Mouse (Mus musculus) lung, embryonic 16.5 days (tissue): Measurements from ENCODE around the gene Olfr628. TPM values are rescaled to one million over a fixed set of nuclear protein-coding genes. Genes with fewer than 3 reads are reported as not detected.
"Not testable (repeated sequence)": the region's sequence is repeated elsewhere in the genome, so short reads cannot be mapped to it uniquely, and the experiment has no call there.

Source experiments
- ATAC-seq: fragments of 200-750 bp; cut with Nextera tagmentation; 2 replicates; pipeline ENCODE4 v1.8.0; 2017; ENCODE audit warnings: low read depth, mild to moderate bottlenecking, moderate library complexity
- H3K27ac ChIP-seq: fragments of 300-500 bp; sonication (generic); 2 replicates; pipeline ENCODE4 v1.5.1; 2014; ENCODE audit warnings: mild to moderate bottlenecking, control low read depth, low read length
- H3K27me3 ChIP-seq: fragments of 300-500 bp; sonication (generic); 2 replicates; pipeline ENCODE4 v1.6.1; 2014; ENCODE audit warnings: low read depth, low read length, mixed read lengths; ENCODE audit not compliant: control insufficient read depth, insufficient read depth
- H3K36me3 ChIP-seq: fragments of 300-500 bp; sonication (generic); 2 replicates; pipeline ENCODE4 v1.6.1; 2014; ENCODE audit warnings: low read length; ENCODE audit not compliant: control insufficient read depth, insufficient read depth
- H3K4me1 ChIP-seq: fragments of 300-500 bp; sonication (generic); replicated peaks from 2 replicates; pipeline ENCODE4 v1.6.1; 2014; ENCODE audit warnings: low read length, mixed read lengths; ENCODE audit not compliant: control insufficient read depth, insufficient read depth
- H3K4me2 ChIP-seq: fragments of 300-500 bp; sonication (generic); 2 replicates; pipeline ENCODE4 v1.6.1; 2014; ENCODE audit warnings: low read depth, low read length, control low read depth
- H3K4me3 ChIP-seq: fragments of 300-500 bp; sonication (generic); 2 replicates; pipeline ENCODE4 v1.5.1; 2014; ENCODE audit warnings: mild to moderate bottlenecking, low read length, control low read depth
- H3K9ac ChIP-seq: fragments of 300-500 bp; sonication (generic); 2 replicates; pipeline ENCODE4 v1.6.1; 2014; ENCODE audit warnings: low read length, control low read depth
- H3K9me3 ChIP-seq: fragments of 300-500 bp; sonication (generic); 2 replicates; pipeline ENCODE4 v1.6.1; 2016; ENCODE audit warnings: low read length; ENCODE audit not compliant: control insufficient read depth
- WGBS: fragments of 180-500 bp; shearing (Covaris S2); extraction: QIAGEN DNeasy Blood & Tissue Kit; methylation state at CpG from one replicate; pipeline ENCODE4 v1.1.7; 2014; 5-methylcytosine and 5-hydroxymethylcytosine counted together
- polyA plus RNA-seq: library from polyadenylated mRNA; unstranded; fragments of >200 nt; fragmentation: Nextera tagmentation; extraction: Ambion mirVana; gene quantifications from 2 replicates; pipeline ENCODE4 v1.2.1, GENCODE M21; 2015

Olfr628 gene
- not detected in 2 replicates for polyA plus RNA-seq

DNA sequence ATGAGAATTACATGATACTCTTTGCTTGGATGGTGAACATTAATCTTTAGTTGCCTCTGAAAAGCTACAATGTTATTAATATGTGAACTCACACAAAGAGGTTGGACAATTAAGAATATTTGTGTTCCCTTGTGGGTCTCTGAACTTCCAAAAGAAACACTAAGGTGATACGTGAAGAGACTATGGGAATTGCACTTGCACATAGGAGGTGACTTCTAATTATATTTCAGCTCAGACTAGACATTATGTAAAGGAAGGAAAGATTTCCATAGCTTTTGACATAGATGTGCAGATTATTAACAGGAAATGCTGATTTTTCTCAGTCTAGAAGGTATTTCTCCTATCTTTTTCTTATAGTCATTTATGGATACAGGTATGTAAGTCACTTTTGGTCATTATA, at the start of gene Olfr628:
TSS of gene Olfr628 (plus strand) at position 301 of the 400 bp plus-strand sequence.
- no peak within 1 kb of the TSS for H3K27ac ChIP-seq
- no peaks in the 10 kb centered on the region for H3K36me3 ChIP-seq
- no peaks in the 10 kb centered on the region for H3K4me1 ChIP-seq
- ATAC-seq = no peak
- H3K4me2 ChIP-seq = no peak within 1 kb of the TSS
- no peaks in the 10 kb centered on the region for H3K27me3 ChIP-seq
- H3K9me3 ChIP-seq = no peaks in the 10 kb centered on the region
- WGBS = 79% methylated on average over 1 of the region's 1 CpGs
- no peak within 1 kb of the TSS for H3K9ac ChIP-seq
- H3K4me3 ChIP-seq = no peak within 1 kb of the TSS

DNA sequence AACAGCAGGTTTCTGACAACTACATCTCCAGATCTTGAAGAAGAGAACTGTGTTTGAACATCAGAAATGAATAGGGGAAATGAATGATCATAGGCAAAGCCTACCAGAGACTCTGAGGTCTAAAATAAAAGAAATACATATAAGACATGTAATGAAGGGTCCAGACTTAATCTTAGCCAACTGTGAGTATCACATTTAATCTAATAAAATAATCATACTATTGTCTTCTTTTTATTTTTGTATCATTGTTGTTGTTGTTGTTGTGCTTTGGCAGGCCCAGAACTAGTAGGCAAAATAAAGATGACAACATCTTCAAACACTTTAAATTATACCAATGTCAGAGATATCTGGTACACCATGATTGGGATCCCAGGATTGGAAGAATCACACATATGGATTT, 47.8 kb upstream of the Olfr628 start, which contains the start of gene Olfr625-ps1:
TSS of gene Olfr625-ps1 (plus strand) at position 301 of the 400 bp plus-strand sequence.
- Histone ChIP-seq H3K4me1 (no peaks in the 10 kb centered on the region), H3K4me2 (no peak within 1 kb of the TSS), H3K36me3 (no peaks in the 10 kb centered on the region), H3K9me3 (no peaks in the 10 kb centered on the region), H3K4me3 (no peak within 1 kb of the TSS), H3K27ac (no peak within 1 kb of the TSS), H3K27me3 (no peaks in the 10 kb centered on the region), H3K9ac (no peak within 1 kb of the TSS)
- ATAC-seq = no peak

DNA sequence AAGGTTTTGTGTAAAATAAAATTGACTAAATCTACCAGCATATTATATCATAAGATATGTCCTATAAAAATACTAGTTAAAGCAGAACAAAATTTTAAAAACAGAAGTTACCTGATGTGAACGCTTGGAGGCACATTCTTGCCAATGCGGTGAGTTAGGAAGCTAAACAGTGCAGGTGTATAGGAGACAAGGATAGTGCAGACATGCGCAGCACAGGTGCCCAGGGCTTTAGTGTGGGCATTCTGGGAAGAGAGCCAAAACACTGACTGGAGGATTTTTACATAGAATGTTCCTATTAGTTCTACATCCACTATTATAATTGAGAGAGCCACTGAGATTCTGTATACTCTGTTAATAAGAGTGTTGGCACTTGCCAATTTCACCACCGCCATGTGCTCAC, 30.7 kb upstream of the Olfr628 start:
- no peak overlapping the region for H3K4me2 ChIP-seq
- no peaks in the 10 kb centered on the region for H3K4me1 ChIP-seq
- WGBS = 89% methylated on average over 4 of the region's 4 CpGs
- no peak overlapping the region for H3K4me3 ChIP-seq
- no peaks in the 10 kb centered on the region for H3K9me3 ChIP-seq
- H3K36me3 ChIP-seq = no peaks in the 10 kb centered on the region
- ATAC-seq = no peak
- H3K27ac ChIP-seq = no peak overlapping the region
- H3K9ac ChIP-seq = no peak overlapping the region
- no peaks in the 10 kb centered on the region for H3K27me3 ChIP-seq

DNA sequence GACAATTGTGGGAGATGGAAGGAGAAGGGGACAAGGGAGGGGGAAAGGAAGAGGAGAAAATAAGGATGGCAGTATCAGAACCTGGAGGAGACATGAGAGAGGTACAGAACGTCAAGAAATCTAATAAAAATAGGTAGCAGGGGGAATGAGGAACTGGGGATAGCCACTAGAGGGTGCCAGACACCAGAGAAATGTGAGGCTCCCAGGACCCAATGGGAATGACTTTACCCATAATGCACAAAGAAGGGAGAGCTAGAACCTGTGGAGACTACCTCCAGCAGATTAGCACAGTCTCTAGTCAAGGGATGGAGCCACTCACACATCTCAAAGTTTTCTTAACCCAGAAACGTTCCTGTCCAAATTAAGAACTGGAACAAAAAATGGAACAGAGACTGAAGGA, 18.1 kb upstream of the Olfr628 start:
- Histone ChIP-seq H3K4me2 (no peak overlapping the region), H3K36me3 (no peaks in the 10 kb centered on the region), H3K4me3 (no peak overlapping the region), H3K9ac (no peak overlapping the region), H3K27me3 (no peaks in the 10 kb centered on the region), H3K27ac (no peak overlapping the region), H3K9me3 (no peaks in the 10 kb centered on the region), H3K4me1 (no peaks in the 10 kb centered on the region)
- 28% methylated on average over 2 of the region's 2 CpGs for WGBS
- no peak for ATAC-seq

DNA sequence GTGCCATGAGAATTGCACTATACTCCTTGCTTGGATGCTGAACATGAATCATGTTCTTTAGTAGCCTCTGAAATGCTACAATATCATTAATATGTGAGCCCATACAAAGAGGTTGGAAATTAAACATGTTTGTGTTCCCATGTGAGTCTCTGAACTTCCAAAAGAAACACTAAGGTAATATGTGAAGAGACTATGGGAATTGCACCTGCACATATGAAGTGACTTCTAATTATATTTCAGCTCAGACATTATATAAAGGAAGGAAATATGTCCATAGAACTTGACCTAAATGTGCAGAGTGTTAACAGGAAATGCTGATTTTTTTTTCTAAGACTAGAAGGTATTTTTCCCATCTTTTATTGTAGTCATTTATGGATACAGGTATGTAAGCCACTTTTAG, 15.8 kb upstream of the Olfr628 start, which contains the start of gene Olfr243:
TSS of gene Olfr243 (plus strand) at position 301 of the 400 bp plus-strand sequence.
- Histone ChIP-seq H3K27ac (no peak within 1 kb of the TSS), H3K4me3 (no peak within 1 kb of the TSS), H3K36me3 (no peaks in the 10 kb centered on the region), H3K9ac (no peak within 1 kb of the TSS), H3K9me3 (no peaks in the 10 kb centered on the region), H3K4me1 (no peaks in the 10 kb centered on the region), H3K27me3 (no peaks in the 10 kb centered on the region), H3K4me2 (no peak within 1 kb of the TSS)
- no peak for ATAC-seq

DNA sequence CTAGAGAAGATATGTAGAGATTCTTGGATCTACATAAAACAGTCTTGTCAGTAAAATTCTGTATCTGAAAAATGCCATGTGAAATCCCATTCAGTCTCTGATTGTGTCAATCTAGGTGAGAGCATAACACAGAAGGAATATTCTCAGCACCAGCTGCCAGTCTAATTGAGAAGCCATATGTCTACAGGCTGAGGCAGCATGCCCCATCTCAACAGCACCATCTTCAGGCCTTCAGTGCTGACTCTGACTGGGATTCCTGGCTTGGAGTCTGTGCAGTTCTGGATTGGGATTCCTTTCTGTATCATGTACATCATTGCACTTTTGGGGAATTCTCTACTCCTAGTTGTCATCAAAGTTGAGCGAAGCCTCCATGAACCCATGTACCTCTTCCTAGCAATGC, 13.8 kb upstream of the Olfr628 start:
- not testable (repeated sequence) for H3K4me1 ChIP-seq, ATAC-seq, H3K9me3 ChIP-seq, H3K36me3 ChIP-seq, H3K4me3 ChIP-seq, H3K4me2 ChIP-seq, H3K9ac ChIP-seq, H3K27me3 ChIP-seq, H3K27ac ChIP-seq
- WGBS = 79% methylated on average over 1 of the region's 1 CpGs

DNA sequence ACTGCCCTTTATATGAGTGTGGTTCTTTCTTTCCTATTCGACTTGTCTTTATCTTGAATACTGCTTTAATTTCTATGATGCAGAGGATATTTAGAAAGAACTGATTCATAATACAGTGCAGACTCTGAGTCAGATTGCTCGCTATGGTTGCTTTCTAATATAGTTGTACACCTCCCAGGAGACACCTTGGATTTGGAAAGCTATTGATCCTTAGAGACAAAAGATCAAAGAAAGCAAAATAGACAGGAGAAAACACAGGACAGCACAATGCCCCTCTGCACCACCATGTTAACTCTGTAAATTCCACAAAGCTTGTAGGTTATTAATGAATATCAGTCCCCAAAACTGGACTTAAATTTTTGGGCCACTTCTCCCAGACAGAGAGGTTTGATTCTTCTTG, 14.7 kb downstream of the Olfr628 start, which contains the start of gene Olfr629:
TSS of gene Olfr629 (minus strand) at position 101 of the 400 bp plus-strand sequence.
- H3K36me3 ChIP-seq = no peaks in the 10 kb centered on the region
- H3K9ac ChIP-seq = no peak within 1 kb of the TSS
- no peaks in the 10 kb centered on the region for H3K4me1 ChIP-seq
- H3K27ac ChIP-seq = no peak within 1 kb of the TSS
- no peaks in the 10 kb centered on the region for H3K9me3 ChIP-seq
- H3K27me3 ChIP-seq = no peaks in the 10 kb centered on the region
- no peak within 1 kb of the TSS for H3K4me2 ChIP-seq
- no peak for ATAC-seq
- WGBS = 77% methylated on average over 2 of the region's 2 CpGs
- H3K4me3 ChIP-seq = no peak within 1 kb of the TSS

DNA sequence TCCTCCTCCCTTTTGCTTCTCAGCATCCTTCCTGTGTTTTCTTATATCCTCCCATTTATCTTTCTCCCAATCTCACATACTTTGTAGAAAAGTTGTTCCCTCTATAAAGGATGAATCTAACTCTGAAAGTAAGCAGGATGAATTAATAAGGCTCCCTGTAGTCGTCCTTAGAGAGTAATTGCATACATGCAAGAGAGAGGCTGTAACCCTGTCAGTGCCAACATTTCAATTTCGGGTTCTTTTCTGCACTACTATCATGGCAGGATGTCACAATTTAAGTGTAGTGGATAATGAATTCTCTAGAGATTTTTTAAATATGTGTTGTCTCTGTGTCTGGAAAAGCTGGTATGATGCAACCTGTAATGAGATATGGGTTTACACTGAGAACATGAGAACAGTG, 27.1 kb downstream of the Olfr628 start, which contains the start of gene Olfr630:
TSS of gene Olfr630 (minus strand) at position 101 of the 400 bp plus-strand sequence.
- no peak for ATAC-seq
- Histone ChIP-seq H3K9ac (no peak within 1 kb of the TSS), H3K27ac (no peak within 1 kb of the TSS), H3K27me3 (no peaks in the 10 kb centered on the region), H3K4me1 (no peaks in the 10 kb centered on the region), H3K9me3 (no peaks in the 10 kb centered on the region), H3K4me3 (no peak within 1 kb of the TSS), H3K36me3 (no peaks in the 10 kb centered on the region), H3K4me2 (no peak within 1 kb of the TSS)
- WGBS = 33% methylated on average over 2 of the region's 2 CpGs

DNA sequence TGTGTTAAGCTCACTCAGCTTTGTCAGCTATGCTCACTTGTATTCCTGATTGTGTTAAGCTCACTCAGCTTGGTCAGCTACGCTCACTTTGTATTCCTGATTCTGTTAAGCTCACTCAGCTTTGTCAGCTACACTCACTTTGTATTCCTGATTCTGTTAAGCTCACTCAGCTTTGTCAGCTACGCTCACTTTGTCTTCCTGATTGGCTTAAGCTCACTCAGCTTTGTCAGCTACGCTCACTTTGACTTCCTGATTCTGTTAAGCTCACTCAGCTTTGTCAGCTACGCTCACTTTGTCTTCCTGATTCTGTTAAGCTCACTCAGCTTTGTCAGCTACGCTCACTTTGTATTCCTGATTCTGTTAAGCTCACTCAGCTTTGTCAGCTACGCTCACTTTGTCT, 32.0 kb downstream of the Olfr628 start:
- not testable (repeated sequence) for H3K27ac ChIP-seq, ATAC-seq, H3K4me3 ChIP-seq, H3K27me3 ChIP-seq, H3K9ac ChIP-seq, H3K36me3 ChIP-seq, H3K4me2 ChIP-seq, H3K9me3 ChIP-seq, H3K4me1 ChIP-seq
- 77% methylated on average over 6 of the region's 6 CpGs for WGBS

DNA sequence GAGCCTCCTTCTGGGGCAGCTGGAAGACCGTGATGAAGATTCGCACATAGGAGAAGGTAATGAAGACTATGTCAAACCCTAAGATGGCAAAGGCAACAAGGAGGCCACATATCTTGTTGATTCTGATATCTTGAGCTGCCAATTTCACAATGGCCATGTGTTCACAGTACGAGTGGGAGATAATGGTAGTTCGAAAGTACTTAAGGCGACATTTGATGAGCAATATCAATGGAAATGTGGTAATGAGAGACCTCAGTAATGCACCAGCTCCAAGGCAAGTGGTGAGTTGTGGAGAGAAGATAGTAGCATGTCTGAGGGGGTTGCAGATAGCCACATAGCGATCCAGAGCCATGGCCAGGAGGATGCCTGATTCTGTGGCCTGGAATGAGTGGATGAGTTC, 37.5 kb downstream of the Olfr628 start:
- WGBS = 84% methylated on average over 4 of the region's 6 CpGs
- H3K4me3 ChIP-seq, H3K9me3 ChIP-seq, H3K27me3 ChIP-seq, H3K36me3 ChIP-seq, ATAC-seq, H3K27ac ChIP-seq, H3K9ac ChIP-seq, H3K4me1 ChIP-seq, H3K4me2 ChIP-seq: not testable (repeated sequence)
